Mouse (Mus musculus): ENCODE measurements around the gene Slc15a1. TPM values are rescaled to one million over a fixed set of nuclear protein-coding genes. Genes with fewer than 3 reads are reported as not detected.
"Not testable (repeated sequence)": the region's sequence is repeated elsewhere in the genome, so short reads cannot be mapped to it uniquely, and the experiment has no call there.

The Slc15a1 gene
- polyA plus RNA-seq, 1 experiment from 2014 or later, result not detected

- not testable (repeated sequence) for DNase-seq (ENCODE audit: low spot score); H3K4me3 ChIP-seq (replicated peaks; ENCODE audit: low read length); H3K36me3 ChIP-seq (replicated peaks; ENCODE audit: control insufficient read depth, insufficient read depth); H3K27ac ChIP-seq; H3K4me1 ChIP-seq (replicated peaks; ENCODE audit: control insufficient read depth, insufficient read depth, low read length); ATAC-seq (ENCODE audit: low FRiP score); H3K4me2 ChIP-seq (replicated peaks); H3K27me3 ChIP-seq (ENCODE audit: control insufficient read depth, insufficient read depth, low read length); H3K9me3 ChIP-seq (ENCODE audit: control insufficient read depth, low read length); H3K9ac ChIP-seq
- 93% methylated on average over 1 of the region's 1 CpGs for WGBS
These were observed 91.3 kb downstream of the Slc15a1 start for GRCm38 (mm10) chr14:121413726-121414125.

Other genes with a start within 250 kb of the Slc15a1 start
- gene Stk24, start 125.2 kb downstream of the Slc15a1 start, polyA plus RNA-seq (2014; fragmentation: Nextera tagmentation; extraction: Ambion mirVana), result 22.5 and 23.1 TPM in 2 replicates

All from hindbrain, embryonic 14.5 days (tissue).